Mouse (Mus musculus) bone marrow, adult 2 months (tissue): ENCODE data around the gene Kpna7. TPM values are rescaled to one million over a fixed set of nuclear protein-coding genes. Genes with fewer than 3 reads are reported as not detected.
A peak's percentile ranks its signal among the peaks of the same experiment; 100 is the strongest.

Experiments
- H3K27ac ChIP-seq: fragments of 200-500 bp; 2 replicates; pipeline ENCODE4 v1.5.1; 2012; ENCODE audit warnings: low read depth, mild to moderate bottlenecking, control low read depth, inconsistent platforms, low read length; ENCODE audit not compliant: control insufficient read depth, poor library complexity, insufficient read depth
- H3K4me1 ChIP-seq: fragments of 200-500 bp; 2 replicates; pipeline ENCODE4 v1.6.1; 2011; ENCODE audit warnings: low read length; ENCODE audit not compliant: control insufficient read depth, insufficient read depth
- H3K4me3 ChIP-seq: fragments of 200-500 bp; replicated peaks from 2 replicates; pipeline ENCODE3; 2011; ENCODE audit warnings: mild to moderate bottlenecking, low read depth, low read length, control low read depth; ENCODE audit not compliant: control insufficient read depth
- CTCF ChIP-seq: fragments of 200-500 bp; IDR thresholded peaks from 2 replicates; pipeline ENCODE4 v1.5.1; 2011; ENCODE audit warnings: low read length, control low read depth; ENCODE audit not compliant: control insufficient read depth, insufficient read depth
- POLR2A ChIP-seq: fragments of 200-500 bp; IDR thresholded peaks from 2 replicates; pipeline ENCODE4 v1.6.1; 2011; ENCODE audit warnings: low read depth, mild to moderate bottlenecking, control low read depth, low read length, borderline replicate concordance; ENCODE audit not compliant: control insufficient read depth
- WGBS: fragments of 180-500 bp; shearing (Covaris S2); methylation state at CpG from one replicate; pipeline ENCODE4 v1.1.7; 2018; 5-methylcytosine and 5-hydroxymethylcytosine counted together
- polyA plus RNA-seq: library from polyadenylated mRNA; stranded (reverse); fragments of >200 nt; gene quantifications from 2 replicates; pipeline ENCODE4 v1.2.4, GENCODE M21; 2011; ENCODE audit warnings: low replicate concordance; ENCODE audit not compliant: missing spikeins, insufficient read depth, insufficient read length

Kpna7 gene
- polyA plus RNA-seq, 1 experiment: 7.0 TPM

DNA sequence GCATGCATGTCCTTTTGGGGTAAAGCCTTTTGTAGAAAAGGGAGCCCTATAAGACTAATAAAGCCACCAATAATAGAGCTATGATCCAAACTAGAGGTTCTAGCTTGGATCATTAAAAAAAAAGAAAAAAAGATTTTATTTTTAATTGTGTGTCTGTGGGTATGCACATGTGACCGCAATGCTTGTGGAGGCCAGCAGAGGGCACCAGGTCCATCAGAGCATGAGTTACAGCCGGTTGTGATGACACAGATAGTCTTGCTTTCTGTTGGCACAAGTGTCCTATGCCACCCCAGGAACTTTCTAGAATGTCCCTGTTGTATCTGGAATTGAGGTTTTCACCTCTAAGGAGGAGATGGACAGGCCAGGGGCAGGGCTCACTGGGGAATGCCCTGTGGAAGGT, 35.6 kb upstream of the Kpna7 start:
- 90% methylated on average over 2 of the region's 2 CpGs for WGBS
- H3K4me1 ChIP-seq: no peaks in the 10 kb centered on the region; the same call in 1 of the 2 replicates
- H3K27ac ChIP-seq: no peak overlapping the region
- no peak overlapping the region for H3K4me3 ChIP-seq
- TF ChIP-seq CTCF (peak; percentile 67), POLR2A (no peak)

DNA sequence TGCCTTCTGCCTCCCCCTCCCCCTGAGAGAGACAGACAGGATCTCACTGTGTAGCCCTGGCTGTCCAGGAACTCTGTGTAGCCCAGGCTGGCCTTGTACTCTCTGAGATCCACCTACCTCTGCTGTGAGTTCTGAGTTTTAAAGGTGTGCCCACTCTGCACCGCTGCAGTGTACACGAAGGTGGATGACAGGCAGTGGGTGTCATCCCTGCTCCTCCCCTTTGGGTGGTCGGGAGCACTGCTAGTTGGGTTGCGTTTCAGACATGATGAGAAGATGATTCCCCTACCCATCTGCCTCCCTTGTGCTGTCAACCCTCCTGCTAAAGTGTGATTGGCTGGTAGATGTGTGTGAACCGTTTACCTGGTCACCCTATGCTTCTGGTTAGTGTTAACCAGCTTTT, 34.6 kb upstream of the Kpna7 start:
- no peak overlapping the region for H3K27ac ChIP-seq
- WGBS: 81% methylated on average over 5 of the region's 5 CpGs
- TF ChIP-seq POLR2A (no peak), CTCF (no peak)
- H3K4me1 ChIP-seq: no peaks in the 10 kb centered on the region; the same call in 1 of the 2 replicates
- H3K4me3 ChIP-seq: no peak overlapping the region

DNA sequence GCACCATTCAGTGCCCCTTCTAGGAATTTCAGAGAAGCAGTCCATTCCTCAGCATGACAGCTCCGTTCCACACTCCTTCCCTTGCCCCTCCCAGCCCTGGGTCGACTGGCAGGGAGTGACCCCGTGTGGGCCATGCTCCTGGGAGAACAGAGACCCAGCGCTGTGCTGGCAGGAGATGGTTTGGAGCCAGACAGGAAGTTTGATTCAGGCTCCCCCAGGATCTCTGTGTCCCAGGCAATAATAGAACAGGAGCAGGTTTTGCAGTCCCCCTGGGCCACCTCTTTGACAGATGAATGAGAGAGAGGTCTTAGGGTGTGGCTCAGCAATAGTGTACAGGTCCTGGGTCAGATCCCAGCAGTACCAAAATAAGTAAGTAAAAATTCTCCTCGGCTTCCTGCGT, 34.2 kb upstream of the Kpna7 start:
- Histone ChIP-seq H3K4me3 (no peak overlapping the region), H3K4me1 (no peaks in the 10 kb centered on the region; the same call in 1 of the 2 replicates), H3K27ac (no peak overlapping the region)
- WGBS: 72% methylated on average over 6 of the region's 6 CpGs
- no peak for TF ChIP-seq CTCF
- no peak for TF ChIP-seq POLR2A

DNA sequence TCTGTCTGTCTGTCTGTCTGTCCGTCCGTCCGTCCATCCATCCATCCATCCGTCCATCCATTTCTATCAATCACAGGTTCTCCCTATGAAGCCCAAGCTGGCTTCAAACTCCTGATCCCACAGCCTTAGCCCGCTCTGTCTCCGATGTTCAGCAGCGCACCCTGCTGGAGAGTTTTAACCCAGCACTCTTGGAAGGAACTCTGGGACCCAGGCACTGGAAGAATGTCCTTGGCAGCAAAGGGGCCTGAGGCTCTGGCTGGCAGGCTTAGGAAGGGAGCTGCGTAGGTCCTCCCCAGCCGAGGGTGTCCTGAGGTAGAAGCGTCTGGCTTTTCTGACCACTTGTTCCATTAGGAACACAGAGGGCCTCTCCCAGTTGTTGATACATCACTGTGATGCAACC, 33.1 kb upstream of the Kpna7 start:
- WGBS: 40% methylated on average over 10 of the region's 10 CpGs
- TF ChIP-seq CTCF (peak; percentile 78), POLR2A (no peak)
- Histone ChIP-seq H3K4me3 (peak overlapping the region; percentile 68), H3K27ac (peak overlapping the region; percentile 78), H3K4me1 (no peaks in the 10 kb centered on the region; the same call in 1 of the 2 replicates)

DNA sequence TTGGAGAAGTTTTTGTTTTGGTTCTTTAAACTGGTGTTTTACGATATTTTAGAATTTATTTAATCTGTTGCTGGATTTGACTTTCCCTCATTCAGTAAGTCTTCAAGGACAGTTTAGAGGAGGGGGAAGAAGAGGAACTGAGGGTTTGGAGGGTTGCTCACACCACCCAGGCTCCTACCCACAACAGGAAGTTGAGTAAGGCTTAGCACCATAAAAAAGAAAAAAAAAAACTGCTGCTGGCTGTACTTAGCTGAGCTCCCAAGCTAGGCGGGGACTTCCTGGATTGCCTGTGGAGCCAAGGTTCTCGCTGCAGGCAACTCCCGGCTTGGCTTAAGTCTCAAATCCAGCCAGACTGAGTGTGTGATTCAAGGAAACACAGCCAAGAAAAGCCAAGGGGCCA, 32.5 kb upstream of the Kpna7 start:
- Histone ChIP-seq H3K4me3 (peak overlapping the region; percentile 68), H3K27ac (peak overlapping the region; percentile 99), H3K4me1 (no peaks in the 10 kb centered on the region; the same call in 1 of the 2 replicates)
- TF ChIP-seq CTCF (no peak), POLR2A (no peak)
- under 1% methylated on average over 4 of the region's 4 CpGs for WGBS

DNA sequence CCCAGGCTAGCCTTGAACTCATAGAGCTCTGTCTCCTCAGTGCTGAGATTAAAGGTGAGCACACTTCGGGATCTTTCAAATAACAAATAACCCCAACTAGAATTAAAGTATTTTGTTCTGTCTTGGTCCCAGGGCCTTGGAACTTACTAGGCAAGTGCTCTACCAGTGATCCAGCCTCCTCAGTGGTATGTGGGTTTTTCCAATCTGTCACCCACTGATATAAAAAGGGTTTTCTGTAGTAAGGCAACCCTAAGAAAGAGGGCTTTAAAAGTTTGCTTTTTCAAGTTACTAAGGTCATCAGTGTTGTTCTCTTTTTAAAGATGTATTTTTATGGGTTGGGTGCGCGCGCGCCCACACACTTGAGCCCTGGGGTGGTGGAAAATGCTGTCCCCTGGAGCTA, 31.9 kb upstream of the Kpna7 start:
- TF ChIP-seq POLR2A (no peak), CTCF (no peak)
- Histone ChIP-seq H3K27ac (peak overlapping the region; percentile 99), H3K4me1 (no peaks in the 10 kb centered on the region; the same call in 1 of the 2 replicates), H3K4me3 (peak overlapping the region; percentile 59)
- WGBS: 51% methylated on average over 5 of the region's 5 CpGs

DNA sequence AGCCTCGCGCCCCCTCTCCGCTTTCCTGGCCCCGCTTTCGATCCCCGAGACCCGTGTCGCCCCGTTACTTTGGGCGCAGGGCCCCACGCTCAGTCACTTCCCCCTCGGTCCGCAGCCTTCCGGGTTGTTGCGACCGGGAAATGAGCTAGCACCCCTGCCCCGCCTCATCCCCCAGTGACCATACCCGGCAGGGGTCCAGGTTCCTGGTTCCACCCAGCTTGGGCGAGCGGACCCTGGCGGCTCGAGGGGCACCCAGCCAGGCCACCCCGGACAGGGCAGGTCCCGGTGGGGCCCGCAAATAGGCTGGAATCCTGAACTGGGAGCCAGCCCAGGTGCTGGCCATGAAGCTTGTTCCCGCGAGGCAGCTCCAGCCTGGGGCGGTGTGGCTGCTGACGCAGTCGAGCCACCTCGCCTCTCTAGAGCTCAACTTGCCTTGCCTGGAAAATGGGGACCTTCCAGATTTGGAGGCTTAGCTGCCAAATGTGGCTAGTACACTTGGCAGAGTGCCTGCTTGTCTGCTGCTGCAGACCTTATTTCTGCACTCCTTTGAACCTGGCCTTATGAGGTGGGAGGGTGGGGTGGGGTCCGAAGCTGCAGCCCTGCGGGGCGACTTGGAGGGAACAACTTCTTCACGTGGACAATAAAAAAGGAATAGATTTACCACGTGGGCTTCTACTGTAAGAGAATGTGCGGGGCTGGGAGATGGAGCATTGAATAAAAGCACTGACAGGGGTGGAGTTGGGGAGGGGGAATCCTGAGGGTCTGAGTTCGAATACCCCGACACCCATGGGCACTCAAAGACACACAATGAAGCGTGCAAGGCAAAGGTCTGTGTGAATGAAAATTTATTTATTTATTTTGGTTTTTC, 31.0 kb upstream of the Kpna7 start:
- H3K4me3 ChIP-seq: peak overlapping the region; percentile 99
- no peaks in the 10 kb centered on the region; the same call in 1 of the 2 replicates for H3K4me1 ChIP-seq
- H3K27ac ChIP-seq: peak overlapping the region; percentile 99
- 2% methylated on average over 40 of the region's 40 CpGs for WGBS
- TF ChIP-seq CTCF (no peak), POLR2A (peak; percentile 67; the same call in 1 of the 2 replicates)

DNA sequence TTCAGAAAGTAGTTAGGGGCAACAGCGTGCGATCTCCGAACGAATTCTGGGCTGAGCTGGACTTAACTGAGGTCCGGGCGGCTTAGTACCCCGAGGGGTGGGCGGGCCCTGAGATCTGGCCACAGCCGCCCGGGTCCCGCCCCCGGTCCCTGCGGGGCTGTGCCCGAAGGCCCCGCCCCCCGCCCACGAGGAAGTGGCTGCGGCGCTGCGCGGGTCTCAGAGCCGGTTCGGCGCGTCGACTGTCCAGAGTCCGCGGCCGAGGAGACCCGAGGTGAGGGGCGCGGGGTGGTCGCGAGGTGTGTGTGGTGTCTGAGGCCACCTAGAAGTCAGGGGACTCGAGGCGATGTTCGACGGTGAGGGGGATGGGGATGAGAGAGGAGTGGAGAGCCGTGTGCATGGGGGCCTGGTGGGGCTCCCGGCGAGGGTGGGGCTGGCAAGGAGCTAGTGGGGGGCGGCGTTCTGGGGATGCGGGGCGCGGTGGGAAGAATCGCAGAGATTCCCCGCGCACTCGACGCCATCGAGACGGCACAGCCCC, 30.3 kb upstream of the Kpna7 start, which contains the start of gene Arpc1b:
Gene Arpc1b, plus strand, starts transcription at position 145 of the 535 bp plus-strand sequence.
- under 1% methylated on average over 51 of the region's 53 CpGs for WGBS
- peak within 1 kb of the TSS; percentile 99 for H3K4me3 ChIP-seq
- TF ChIP-seq POLR2A: peak; percentile 79; the same call in 1 of the 2 replicates
- no peak for TF ChIP-seq CTCF
- H3K27ac ChIP-seq: peak within 1 kb of the TSS; percentile 99
- H3K4me1 ChIP-seq: no peaks in the 10 kb centered on the region; the same call in 1 of the 2 replicates
